Mouse (Mus musculus) heart, adult 2 months (tissue): ENCODE data around the gene Nup107.

Source experiments
- CTCF ChIP-seq: fragments of 200-600 bp; IDR thresholded peaks from 2 replicates; pipeline ENCODE4 v1.8.1; 2022; ENCODE audit warnings: antibody characterized with exemption, mild to moderate bottlenecking, moderate library complexity
- POLR2A ChIP-seq: fragments of 200-500 bp; IDR thresholded peaks from 2 replicates; pipeline ENCODE4 v1.6.1; 2011; ENCODE audit warnings: mild to moderate bottlenecking, low read depth, low read length, control low read depth; ENCODE audit not compliant: insufficient read depth

GRCm38 (mm10) chr10:117779581-117780305 is 12.8 kb downstream of the Nup107 start:
- TF ChIP-seq CTCF (no peak), POLR2A (no peak)
